7 mouse cellular contexts compared by ENCODE assay signal in genomic region chr5:5693541-5693955, GRCm38 (mm10). TPM values are rescaled to one million over a fixed set of nuclear protein-coding genes. Genes with fewer than 3 reads are reported as not detected.
A peak's percentile ranks its signal among the peaks of the same experiment; 100 is the strongest.
DNase-seq lines count a peak whose midpoint lies in the region; ATAC-seq lines count a peak whose summit lies in the region.

No protein-coding gene starts in this region.

- H3K36me3 ChIP-seq in megakaryocyte, embryonic 14.5 days (replicated peaks; ENCODE audit: low read length): no peaks in the 10 kb centered on the region
- no peaks in the 10 kb centered on the region for H3K36me3 ChIP-seq in hindbrain, embryonic 13.5 days
- no peaks in the 10 kb centered on the region for H3K36me3 ChIP-seq in midbrain, embryonic 13.5 days

- DNase-seq in embryo, embryonic 9.5 days (ENCODE audit: extremely low spot score): peak; percentile 66
- no peak for DNase-seq in urinary bladder, postnatal 10 days (ENCODE audit: low spot score)
- DNase-seq in right cerebral cortex, postnatal 10 days (ENCODE audit: low spot score in 2 of 2): no peak

- no peak for ATAC-seq in megakaryocyte, adult 5-6 weeks (ENCODE audit: poor library complexity, severe bottlenecking)
- peak; percentile 77 for ATAC-seq in hindbrain, embryonic 13.5 days (ENCODE audit: low FRiP score)
- peak; percentile 81 for ATAC-seq in midbrain, embryonic 13.5 days

- H3K27ac ChIP-seq in hindbrain, embryonic 13.5 days: 0 out of 2 replicates have a peak overlapping the region, but pooled peaks have one; percentile 12
- H3K27ac ChIP-seq in midbrain, embryonic 13.5 days: no peak overlapping the region

- peaks cover 11% of the 10 kb centered on the region for H3K4me1 ChIP-seq in megakaryocyte, embryonic 14.5 days
- 0 out of 2 replicates have a peak, but pooled peaks cover 7% of the 10 kb centered on the region for H3K4me1 ChIP-seq in hindbrain, embryonic 13.5 days (replicated peaks)
- H3K4me1 ChIP-seq in midbrain, embryonic 13.5 days (replicated peaks): peaks cover 12% of the 10 kb centered on the region

- WGBS in hindbrain, embryonic 13.5 days: under 1% methylated on average over 29 of the region's 29 CpGs
- under 1% methylated on average over 29 of the region's 29 CpGs for WGBS in midbrain, embryonic 13.5 days

- peaks cover 39% of the 10 kb centered on the region for H3K27me3 ChIP-seq in megakaryocyte, embryonic 14.5 days (replicated peaks)
- H3K27me3 ChIP-seq in hindbrain, embryonic 13.5 days: no peaks in the 10 kb centered on the region
- H3K27me3 ChIP-seq in midbrain, embryonic 13.5 days: 0 out of 2 replicates have a peak, but pooled peaks cover 7% of the 10 kb centered on the region

- peak overlapping the region; percentile 81 for H3K9ac ChIP-seq in hindbrain, embryonic 13.5 days
- H3K9ac ChIP-seq in midbrain, embryonic 13.5 days (replicated peaks): peak overlapping the region; percentile 84

- peak overlapping the region; percentile 88 for H3K4me3 ChIP-seq in megakaryocyte, embryonic 14.5 days (replicated peaks)
- H3K4me3 ChIP-seq in hindbrain, embryonic 13.5 days: peak overlapping the region; percentile 79
- H3K4me3 ChIP-seq in midbrain, embryonic 13.5 days (replicated peaks): peak overlapping the region; percentile 69

- peaks cover 8% of the 10 kb centered on the region for H3K9me3 ChIP-seq in megakaryocyte, embryonic 14.5 days
- no peaks in the 10 kb centered on the region for H3K9me3 ChIP-seq in hindbrain, embryonic 13.5 days
- no peaks in the 10 kb centered on the region for H3K9me3 ChIP-seq in midbrain, embryonic 13.5 days

- H3K4me2 ChIP-seq in hindbrain, embryonic 13.5 days: peak overlapping the region; percentile 91
- peak overlapping the region; percentile 81 for H3K4me2 ChIP-seq in midbrain, embryonic 13.5 days (replicated peaks)

RNA-seq across cellular contexts. Expression of gene Steap2, which starts 0.8 kb away (rescaled TPM):
- polyA plus RNA-seq in megakaryocyte, embryonic 14.5 days (2012; ENCODE audit: insufficient read depth, low replicate concordance): not detected in 2 replicates
- 0.09 TPM in 1 of 2 replicates, not detected in the other for total RNA-seq in megakaryocyte, adult 5-6 weeks (2015)
- total RNA-seq in megakaryocyte, adult 5-6 weeks (2017): not detected in 2 replicates
- 5.1 and 5.2 TPM in 2 replicates for polyA plus RNA-seq in hindbrain, embryonic 13.5 days (2015; fragmentation: Nextera tagmentation; extraction: Ambion mirVana)
- polyA plus RNA-seq in midbrain, embryonic 13.5 days (2015; fragmentation: Nextera tagmentation; extraction: Ambion mirVana): 5.6 and 6.6 TPM in 2 replicates

RNA-seq across cellular contexts. Expression of gene Cfap69, which starts 29.5 kb away (rescaled TPM):
- not detected in 2 replicates for polyA plus RNA-seq in megakaryocyte, embryonic 14.5 days (2012; ENCODE audit: insufficient read depth, low replicate concordance)
- not detected in 2 replicates for total RNA-seq in megakaryocyte, adult 5-6 weeks (2015)
- total RNA-seq in megakaryocyte, adult 5-6 weeks (2017): not detected in 2 replicates
- polyA plus RNA-seq in hindbrain, embryonic 13.5 days (2015; fragmentation: Nextera tagmentation; extraction: Ambion mirVana): 7.4 and 10.8 TPM in 2 replicates
- polyA plus RNA-seq in midbrain, embryonic 13.5 days (2015; fragmentation: Nextera tagmentation; extraction: Ambion mirVana): 5.8 and 8.3 TPM in 2 replicates

RNA-seq across cellular contexts. Expression of gene Steap1, which starts 55.6 kb away (rescaled TPM):
- polyA plus RNA-seq in megakaryocyte, embryonic 14.5 days (2012; ENCODE audit: insufficient read depth, low replicate concordance): not detected in 2 replicates
- total RNA-seq in megakaryocyte, adult 5-6 weeks (2015): not detected in 2 replicates
- not detected in 2 replicates for total RNA-seq in megakaryocyte, adult 5-6 weeks (2017)
- polyA plus RNA-seq in hindbrain, embryonic 13.5 days (2015; fragmentation: Nextera tagmentation; extraction: Ambion mirVana): 1.5 and 2.1 TPM in 2 replicates
- 1.1 TPM in 2 replicates for polyA plus RNA-seq in midbrain, embryonic 13.5 days (2015; fragmentation: Nextera tagmentation; extraction: Ambion mirVana)
